Mouse (Mus musculus) liver, embryonic 11.5 days (tissue): ENCODE results near the gene Serhl. TPM values are rescaled to one million over a fixed set of nuclear protein-coding genes. Genes with fewer than 3 reads are reported as not detected.
"Not testable (repeated sequence)": the region's sequence is repeated elsewhere in the genome, so short reads cannot be mapped to it uniquely, and the experiment has no call there.

Source experiments
- ATAC-seq: fragments of 200-750 bp; cut with Nextera tagmentation; replicated peaks from 2 replicates; pipeline ENCODE4 v1.8.0; 2017; ENCODE audit warnings: moderate number of reproducible peaks, mild to moderate bottlenecking, moderate TSS enrichment, moderate library complexity; ENCODE audit not compliant: low FRiP score
- DNase-seq: peaks from one replicate; pipeline ENCODE4 v3.0.0-alpha.2; 2017; ENCODE audit warnings: low spot score
- H3K27ac ChIP-seq: fragments of 300-500 bp; sonication (generic); 2 replicates; pipeline ENCODE4 v1.5.1; 2014; ENCODE audit warnings: mild to moderate bottlenecking, low read depth, low read length, control low read depth
- H3K27me3 ChIP-seq: fragments of 300-500 bp; sonication (generic); replicated peaks from 2 replicates; pipeline ENCODE4 v1.6.1; 2014; ENCODE audit warnings: low read length, mixed read lengths; ENCODE audit not compliant: control insufficient read depth, insufficient read depth
- H3K36me3 ChIP-seq: fragments of 300-500 bp; sonication (generic); 2 replicates; pipeline ENCODE4 v1.6.1; 2014; ENCODE audit warnings: mild to moderate bottlenecking, low read length, moderate library complexity, mixed read lengths; ENCODE audit not compliant: control insufficient read depth, insufficient read depth
- H3K4me1 ChIP-seq: fragments of 300-500 bp; sonication (generic); replicated peaks from 2 replicates; pipeline ENCODE4 v1.6.1; 2014; ENCODE audit warnings: low read length, mixed read lengths; ENCODE audit not compliant: control insufficient read depth, insufficient read depth
- H3K4me2 ChIP-seq: fragments of 300-500 bp; sonication (generic); 2 replicates; pipeline ENCODE4 v1.6.1; 2014; ENCODE audit warnings: mild to moderate bottlenecking, control low read depth, moderate library complexity
- H3K4me3 ChIP-seq: fragments of 300-500 bp; sonication (generic); 2 replicates; pipeline ENCODE4 v1.5.1; 2014; ENCODE audit warnings: low read depth, low read length, control low read depth
- H3K9ac ChIP-seq: fragments of 300-500 bp; sonication (generic); 2 replicates; pipeline ENCODE4 v1.6.1; 2014; ENCODE audit warnings: low read depth, low read length, control low read depth
- H3K9me3 ChIP-seq: fragments of 300-500 bp; sonication (generic); 2 replicates; pipeline ENCODE4 v1.6.1; 2016; ENCODE audit warnings: low read length, inconsistent platforms, mixed read lengths; ENCODE audit not compliant: control insufficient read depth
- WGBS: fragments of 180-500 bp; shearing (Covaris S2); extraction: QIAGEN DNeasy Blood & Tissue Kit; methylation state at CpG from one replicate; pipeline ENCODE4 v1.1.7; 2014; 5-methylcytosine and 5-hydroxymethylcytosine counted together
- polyA plus RNA-seq: library from polyadenylated mRNA; unstranded; fragments of >200 nt; fragmentation: Nextera tagmentation; extraction: Ambion mirVana; gene quantifications from 2 replicates; pipeline ENCODE4 v1.2.1, GENCODE M21; 2014

Serhl gene
- polyA plus RNA-seq, 1 experiment from 2014 or later = 45.8 TPM

DNA sequence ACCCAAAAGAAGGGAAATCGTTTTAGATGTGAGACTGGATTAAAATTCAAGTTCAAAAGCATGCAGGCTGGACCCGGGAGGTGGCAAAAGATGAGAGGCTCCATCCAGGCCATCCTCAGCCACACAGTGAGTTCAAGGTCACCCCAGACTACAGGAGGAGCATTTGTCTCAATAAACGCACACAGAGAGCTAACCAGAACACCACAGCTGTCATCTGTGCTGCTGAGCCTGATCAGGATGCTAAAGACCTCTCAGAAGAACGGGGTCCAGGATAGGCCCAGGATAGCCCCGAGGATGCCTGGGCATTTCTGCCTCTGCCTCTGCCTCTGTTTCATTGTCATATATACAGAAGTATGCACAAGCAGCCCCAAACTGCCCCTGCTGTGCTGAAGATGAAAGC, 33.7 kb upstream of the Serhl start:
- Histone ChIP-seq H3K4me1 (peaks cover 8% of the 10 kb centered on the region; the same call in 1 of the 2 replicates), H3K27ac (no peak overlapping the region), H3K9me3 (no peaks in the 10 kb centered on the region), H3K36me3 (no peaks in the 10 kb centered on the region), H3K4me3 (no peak overlapping the region), H3K27me3 (peaks cover 34% of the 10 kb centered on the region; the same call in 1 of the 2 replicates), H3K9ac (no peak overlapping the region), H3K4me2 (no peak overlapping the region)
- DNase-seq (no peak), ATAC-seq (no peak)
- WGBS = 42% methylated on average over 5 of the region's 5 CpGs

DNA sequence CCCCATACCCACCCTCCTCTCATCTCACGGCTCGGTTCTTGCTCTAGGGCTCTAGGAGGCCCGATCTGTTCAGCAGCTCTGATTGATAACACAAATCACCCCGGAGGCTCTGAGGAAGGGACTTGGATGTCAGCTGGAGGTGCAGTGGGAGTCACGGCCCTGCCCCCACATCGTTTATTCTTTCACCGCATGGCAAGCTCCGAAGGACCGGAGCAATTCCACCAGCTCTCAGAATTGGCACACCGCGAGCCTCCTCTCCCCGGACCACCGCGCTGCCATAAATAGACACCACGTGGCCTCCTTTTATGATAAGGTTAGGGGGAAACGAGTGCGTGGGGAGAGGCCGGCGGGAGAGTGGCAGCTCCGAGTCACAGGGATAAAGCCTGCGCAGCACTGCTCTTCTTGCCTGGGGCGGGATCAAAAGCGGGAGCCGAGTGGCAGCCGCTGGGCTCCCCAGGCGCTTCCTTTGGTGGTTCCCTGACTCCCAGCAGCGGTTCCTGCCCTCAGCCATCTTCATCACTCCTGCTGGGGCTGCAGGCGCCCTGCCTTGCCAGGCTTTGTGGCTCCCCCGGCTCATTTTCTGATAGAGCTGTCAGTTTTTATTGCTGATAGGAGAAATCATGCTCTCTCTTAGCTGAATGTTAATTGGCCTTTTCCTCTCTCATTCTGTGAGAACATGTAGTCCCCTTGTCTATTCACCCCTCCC, 32.8 kb upstream of the Serhl start:
- Histone ChIP-seq H3K36me3 (no peaks in the 10 kb centered on the region), H3K4me2 (peak overlapping the region; percentile 77), H3K4me3 (peak overlapping the region; percentile 41), H3K27ac (no peak overlapping the region), H3K4me1 (peaks cover 9% of the 10 kb centered on the region; the same call in 1 of the 2 replicates), H3K9me3 (no peaks in the 10 kb centered on the region), H3K27me3 (peaks cover 34% of the 10 kb centered on the region; the same call in 1 of the 2 replicates), H3K9ac (peak overlapping the region; percentile 17; the same call in 1 of the 2 replicates)
- peak; percentile 57 for DNase-seq
- ATAC-seq = no peak
- WGBS = under 1% methylated on average over 29 of the region's 29 CpGs

DNA sequence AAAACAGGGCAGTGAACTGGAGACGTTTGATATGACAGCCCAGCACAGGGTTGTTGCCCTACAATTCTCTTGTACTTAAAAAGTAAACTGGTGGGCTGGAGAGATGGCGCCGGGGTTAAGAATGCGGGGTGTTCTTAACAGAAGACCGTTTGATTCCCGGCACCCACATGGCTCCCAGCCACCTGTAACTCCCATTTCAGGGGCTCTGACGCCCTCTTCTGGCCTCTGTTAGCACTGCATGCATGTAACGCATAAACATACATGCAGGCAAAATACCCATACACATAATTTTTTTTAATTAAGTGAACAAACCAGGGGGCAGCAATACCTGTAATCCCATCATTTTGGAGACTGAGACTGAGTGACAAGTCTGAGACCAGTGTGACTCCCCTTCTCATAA, 31.8 kb upstream of the Serhl start:
- H3K4me1 ChIP-seq = peaks cover 11% of the 10 kb centered on the region; the same call in 1 of the 2 replicates
- no peak overlapping the region for H3K4me3 ChIP-seq
- no peak overlapping the region for H3K4me2 ChIP-seq
- no peaks in the 10 kb centered on the region for H3K9me3 ChIP-seq
- no peak overlapping the region for H3K27ac ChIP-seq
- H3K27me3 ChIP-seq = peaks cover 34% of the 10 kb centered on the region; the same call in 1 of the 2 replicates
- H3K9ac ChIP-seq = no peak overlapping the region
- no peaks in the 10 kb centered on the region for H3K36me3 ChIP-seq
- DNase-seq (no peak), ATAC-seq (no peak)
- 59% methylated on average over 8 of the region's 8 CpGs for WGBS

DNA sequence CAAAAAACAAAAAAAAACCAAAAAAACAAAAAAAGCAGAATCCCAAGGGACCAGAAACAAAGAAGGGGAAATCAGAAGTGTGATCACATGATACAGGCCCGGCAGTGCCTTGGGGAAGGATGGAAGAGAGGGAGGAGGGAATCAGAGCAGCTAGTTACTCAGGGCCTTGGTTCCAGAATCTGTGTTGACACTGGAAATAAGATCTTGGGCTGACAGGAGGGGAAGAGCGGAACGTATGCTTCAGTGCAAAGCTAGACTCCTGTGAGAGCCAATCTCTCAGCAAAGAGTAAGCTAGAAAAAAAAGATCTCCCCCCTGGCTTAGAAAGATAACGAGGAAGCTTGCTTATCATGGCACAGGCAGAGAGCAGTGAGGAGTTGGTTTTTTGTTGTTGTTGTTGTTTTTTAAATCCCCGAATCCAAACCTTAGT, 30.1 kb upstream of the Serhl start:
- peak; percentile 51; the same call in 1 of the 2 replicates for ATAC-seq
- H3K27me3 ChIP-seq = peaks cover 32% of the 10 kb centered on the region; the same call in 1 of the 2 replicates
- peaks cover 11% of the 10 kb centered on the region; the same call in 1 of the 2 replicates for H3K4me1 ChIP-seq

DNA sequence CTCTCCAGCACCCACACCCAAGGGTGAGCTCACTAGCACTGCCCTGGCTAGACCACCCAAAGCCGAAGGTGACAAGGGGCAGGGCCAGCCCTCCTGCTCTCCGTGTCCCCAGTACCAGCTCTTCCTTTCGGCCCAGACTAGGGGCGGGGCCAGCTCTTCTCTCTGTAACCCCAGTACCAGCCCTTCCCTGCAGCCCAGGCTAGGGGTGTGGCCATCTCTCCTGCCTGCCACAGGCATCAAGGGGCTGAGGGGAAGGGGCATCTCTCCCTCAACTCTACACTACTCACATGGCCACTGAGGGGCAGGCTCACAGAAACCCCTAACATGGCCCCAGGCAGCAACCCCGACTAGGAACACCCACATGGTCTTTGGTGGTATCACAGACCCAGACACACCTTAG, 27.6 kb upstream of the Serhl start:
- Histone ChIP-seq H3K4me2 (no peak overlapping the region), H3K9me3 (no peaks in the 10 kb centered on the region), H3K4me1 (peaks cover 6% of the 10 kb centered on the region; the same call in 1 of the 2 replicates), H3K36me3 (no peaks in the 10 kb centered on the region), H3K27me3 (peaks cover 21% of the 10 kb centered on the region; the same call in 1 of the 2 replicates), H3K4me3 (no peak overlapping the region), H3K27ac (no peak overlapping the region), H3K9ac (no peak overlapping the region)
- ATAC-seq (peak; percentile 26; the same call in 1 of the 2 replicates), DNase-seq (no peak)
- 23% methylated on average over 5 of the region's 5 CpGs for WGBS

More for the DNA sequence above, 30.1 kb upstream of the Serhl start:
- no peak overlapping the region for H3K4me3 ChIP-seq
- H3K9ac ChIP-seq = no peak overlapping the region
- no peak overlapping the region for H3K27ac ChIP-seq
- H3K36me3 ChIP-seq = no peaks in the 10 kb centered on the region
- no peak overlapping the region for H3K4me2 ChIP-seq
- no peaks in the 10 kb centered on the region for H3K9me3 ChIP-seq
- DNase-seq = no peak
- 14% methylated on average over 5 of the region's 5 CpGs for WGBS

DNA sequence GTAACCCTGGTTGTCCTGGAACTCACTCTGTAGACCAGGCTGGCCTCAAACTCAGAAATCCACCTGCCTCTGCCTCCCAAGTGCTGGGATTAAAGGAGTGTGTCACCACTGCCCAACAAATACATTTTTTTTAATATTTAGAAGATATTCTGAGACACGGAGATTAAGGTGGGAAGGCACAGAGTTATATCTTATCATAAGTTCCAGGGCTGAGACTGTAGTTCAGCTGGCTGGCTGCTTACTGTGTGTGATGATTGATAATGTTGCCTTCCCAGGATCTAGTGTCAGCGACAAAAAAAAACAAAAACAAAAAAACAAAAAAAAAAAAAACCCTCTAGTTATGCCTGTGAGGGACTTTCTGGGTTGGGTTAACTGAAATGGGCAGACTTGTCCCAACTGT, 26.7 kb upstream of the Serhl start:
- not testable (repeated sequence) for H3K9me3 ChIP-seq, H3K27ac ChIP-seq, H3K4me2 ChIP-seq, DNase-seq, H3K4me1 ChIP-seq, H3K9ac ChIP-seq, H3K4me3 ChIP-seq, ATAC-seq, H3K36me3 ChIP-seq
- H3K27me3 ChIP-seq = peaks cover 14% of the 10 kb centered on the region; the same call in 1 of the 2 replicates
- 55% methylated on average over 2 of the region's 2 CpGs for WGBS

DNA sequence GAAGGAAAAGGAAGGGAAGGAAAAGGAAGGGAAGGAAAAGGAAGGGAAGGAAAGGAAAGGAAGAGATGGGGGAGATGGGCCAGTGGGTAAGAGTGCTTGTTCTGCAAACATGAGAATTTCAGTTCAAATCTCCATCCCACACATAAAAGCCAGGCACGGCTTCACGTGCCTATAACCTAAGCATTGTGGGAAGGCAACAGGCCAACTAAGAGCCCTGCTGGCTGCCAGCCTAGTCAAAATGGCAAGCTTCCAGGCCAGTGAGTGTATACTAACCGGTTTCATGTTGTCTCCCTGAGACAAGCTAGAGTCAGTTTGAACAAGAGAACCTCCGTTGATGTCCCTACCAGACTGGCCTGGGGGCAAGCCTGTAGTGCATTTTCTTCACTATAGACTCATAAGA, 23.8 kb upstream of the Serhl start:
- Histone ChIP-seq H3K36me3 (no peaks in the 10 kb centered on the region), H3K4me2 (no peak overlapping the region), H3K27me3 (0 out of 2 replicates have a peak, but pooled peaks cover under 1% of the 10 kb centered on the region), H3K27ac (no peak overlapping the region), H3K4me1 (0 out of 2 replicates have a peak, but pooled peaks cover 4% of the 10 kb centered on the region), H3K4me3 (no peak overlapping the region), H3K9me3 (no peaks in the 10 kb centered on the region), H3K9ac (no peak overlapping the region)
- 82% methylated on average over 4 of the region's 4 CpGs for WGBS
- DNase-seq = no peak
- no peak for ATAC-seq

DNA sequence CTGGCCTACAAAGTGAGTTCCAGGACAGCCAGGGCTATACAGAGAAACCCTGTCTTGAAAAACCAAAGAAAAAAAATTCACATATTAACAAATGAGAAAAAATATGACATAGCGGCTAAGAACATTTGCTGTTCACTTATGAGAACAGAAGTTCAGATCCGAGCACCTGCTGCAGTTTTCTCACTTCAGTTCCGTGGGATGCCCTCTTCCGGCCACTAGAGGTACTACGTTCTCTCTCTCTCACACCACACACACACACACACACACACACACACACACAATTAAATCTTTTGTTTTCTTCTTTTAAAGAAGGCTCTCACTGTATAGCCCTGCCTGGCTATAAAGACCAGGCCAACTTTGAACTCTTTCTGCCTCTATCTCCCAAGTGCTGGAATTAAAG, 21.0 kb upstream of the Serhl start:
- Histone ChIP-seq H3K27me3 (no peaks in the 10 kb centered on the region), H3K27ac (no peak overlapping the region), H3K36me3 (no peaks in the 10 kb centered on the region), H3K9me3 (no peaks in the 10 kb centered on the region), H3K4me1 (no peaks in the 10 kb centered on the region), H3K4me2 (no peak overlapping the region), H3K9ac (no peak overlapping the region), H3K4me3 (no peak overlapping the region)
- ATAC-seq (no peak), DNase-seq (no peak)
- 96% methylated on average over 5 of the region's 5 CpGs for WGBS

DNA sequence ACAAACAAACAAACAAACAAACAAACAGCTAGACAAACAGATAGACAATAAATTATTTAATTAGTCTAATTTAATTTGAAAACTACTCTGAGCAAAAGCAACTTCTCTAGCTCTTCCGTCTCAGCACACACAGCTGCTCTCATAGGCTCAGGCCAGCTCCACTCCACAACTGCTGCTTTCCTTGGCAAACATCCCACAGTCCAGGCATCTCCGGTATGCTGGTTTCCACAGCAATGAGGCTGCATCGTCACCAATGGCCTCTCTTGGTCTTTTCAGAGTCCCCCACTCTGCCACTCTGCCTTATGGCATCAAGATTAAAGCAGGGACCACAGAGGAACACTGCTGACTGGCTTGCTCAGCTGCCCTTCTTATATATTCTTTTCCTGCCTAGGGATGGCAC, 18.4 kb upstream of the Serhl start:
- H3K36me3 ChIP-seq = no peaks in the 10 kb centered on the region
- peaks cover 2% of the 10 kb centered on the region for H3K27me3 ChIP-seq
- ATAC-seq (no peak), DNase-seq (no peak)
- H3K27ac ChIP-seq = no peak overlapping the region
- H3K4me2 ChIP-seq = no peak overlapping the region
- no peak overlapping the region for H3K4me3 ChIP-seq
- H3K9me3 ChIP-seq = no peaks in the 10 kb centered on the region
- H3K9ac ChIP-seq = no peak overlapping the region
- 0 out of 2 replicates have a peak, but pooled peaks cover 2% of the 10 kb centered on the region for H3K4me1 ChIP-seq
- 74% methylated on average over 3 of the region's 3 CpGs for WGBS
